Mouse (Mus musculus) midbrain, embryonic 11.5 days (tissue): ENCODE results near the gene Hapln4. TPM values are rescaled to one million over a fixed set of nuclear protein-coding genes. Genes with fewer than 3 reads are reported as not detected.

Experiments used
- ATAC-seq: fragments of 200-750 bp; cut with Nextera tagmentation; 2 replicates; pipeline ENCODE4 v1.8.0; 2017; ENCODE audit warnings: moderate TSS enrichment, moderate library complexity; ENCODE audit not compliant: low FRiP score
- DNase-seq: peaks from one replicate; pipeline ENCODE4 v3.0.0; 2015; ENCODE audit warnings: low spot score; ENCODE audit errors: missing footprints
- H3K27ac ChIP-seq: fragments of 300-500 bp; sonication (generic); 2 replicates; pipeline ENCODE4 v1.5.1; 2014; ENCODE audit warnings: low read depth, low read length
- H3K27me3 ChIP-seq: fragments of 300-500 bp; sonication (generic); 2 replicates; pipeline ENCODE4 v1.6.1; 2014; ENCODE audit warnings: mild to moderate bottlenecking, low read length, moderate library complexity, mixed read lengths; ENCODE audit not compliant: control insufficient read depth, insufficient read depth
- H3K36me3 ChIP-seq: fragments of 300-500 bp; sonication (generic); 2 replicates; pipeline ENCODE4 v1.6.1; 2014; ENCODE audit warnings: mild to moderate bottlenecking, low read length, moderate library complexity, mixed read lengths; ENCODE audit not compliant: control insufficient read depth, insufficient read depth
- H3K4me1 ChIP-seq: fragments of 300-500 bp; sonication (generic); 2 replicates; pipeline ENCODE4 v1.6.1; 2014; ENCODE audit warnings: low read length; ENCODE audit not compliant: control insufficient read depth, insufficient read depth
- H3K4me2 ChIP-seq: fragments of 300-500 bp; sonication (generic); 2 replicates; pipeline ENCODE4 v1.6.1; 2014; ENCODE audit warnings: mild to moderate bottlenecking, moderate library complexity
- H3K4me3 ChIP-seq: fragments of 300-500 bp; sonication (generic); 2 replicates; pipeline ENCODE4 v1.5.1; 2014; ENCODE audit warnings: low read depth, low read length
- H3K9ac ChIP-seq: fragments of 300-500 bp; sonication (generic); 2 replicates; pipeline ENCODE4 v1.6.1; 2014; ENCODE audit warnings: low read length
- H3K9me3 ChIP-seq: fragments of 300-500 bp; sonication (generic); 2 replicates; pipeline ENCODE4 v1.6.1; 2016; ENCODE audit warnings: low read length; ENCODE audit not compliant: control insufficient read depth
- WGBS: fragments of 180-500 bp; shearing (Covaris S2); extraction: QIAGEN DNeasy Blood & Tissue Kit; methylation state at CpG from one replicate; pipeline ENCODE4 v1.1.7; 2014; 5-methylcytosine and 5-hydroxymethylcytosine counted together
- microRNA-seq: library from miRNA; unstranded; fragments of <30 nt; microRNA quantifications from one replicate; pipeline ENCODE4, GENCODE M21; 2017
- polyA plus RNA-seq: library from polyadenylated mRNA; unstranded; fragments of >200 nt; fragmentation: Nextera tagmentation; extraction: Ambion mirVana; gene quantifications from 2 replicates; pipeline ENCODE4 v1.2.1, GENCODE M21; 2014

The Hapln4 gene
- polyA plus RNA-seq, 1 experiment from 2014 or later = 0.22 TPM

GRCm38 (mm10) chr8:70139981-70140380 lies 56.7 kb downstream of the Hapln4 start:
- Histone ChIP-seq H3K4me3 (peak overlapping the region; percentile 60), H3K4me2 (peak overlapping the region; percentile 81), H3K4me1 (peaks cover 17% of the 10 kb centered on the region), H3K27me3 (no peaks in the 10 kb centered on the region), H3K27ac (peak overlapping the region; percentile 10; the same call in 1 of the 2 replicates), H3K9me3 (no peaks in the 10 kb centered on the region), H3K36me3 (no peaks in the 10 kb centered on the region), H3K9ac (peak overlapping the region; percentile 74)
- DNase-seq = no peak
- WGBS = 11% methylated on average over 9 of the region's 9 CpGs
- ATAC-seq = 0 out of 2 replicates have a peak, but pooled peaks have one; percentile 1

Small RNA genes within 50 kb of the gene (microRNA-seq; reads per million reads assigned to microRNA genes)
- 0.95 reads per million for gene Mir7066

Other genes starting within 250 kb of the Hapln4 start
- gene Cilp2, start 195.8 kb upstream of the Hapln4 start, polyA plus RNA-seq = 0.31 and 0.40 TPM in 2 replicates
- gene Tssk6, start 181.3 kb upstream of the Hapln4 start, polyA plus RNA-seq = 3.4 and 4.0 TPM in 2 replicates
- gene Ndufa13, start 180.9 kb upstream of the Hapln4 start, polyA plus RNA-seq = 167 and 172 TPM in 2 replicates
- gene Yjefn3, start 180.7 kb upstream of the Hapln4 start, polyA plus RNA-seq = 3.2 and 3.6 TPM in 2 replicates
- gene Gatad2a, start 87.1 kb upstream of the Hapln4 start, polyA plus RNA-seq = 52.7 and 65.2 TPM in 2 replicates
- 46.2 and 49.3 TPM in 2 replicates for gene Mau2, start 40.7 kb upstream of the Hapln4 start, polyA plus RNA-seq
- 33.3 and 35.3 TPM in 2 replicates for gene Sugp1, start 40.6 kb upstream of the Hapln4 start, polyA plus RNA-seq
- gene Tm6sf2, start 10.5 kb upstream of the Hapln4 start, polyA plus RNA-seq = 0.95 and 1.6 TPM in 2 replicates
- gene Ncan, start 37.4 kb downstream of the Hapln4 start, polyA plus RNA-seq = 47.2 and 52.4 TPM in 2 replicates
- gene Nr2c2ap, start 47.9 kb downstream of the Hapln4 start, polyA plus RNA-seq = 14.3 and 16.9 TPM in 2 replicates
- gene Rfxank, start 55.7 kb downstream of the Hapln4 start, polyA plus RNA-seq = 10.8 and 11.7 TPM in 2 replicates
- gene Borcs8, start 56.0 kb downstream of the Hapln4 start, polyA plus RNA-seq = 37.4 and 41.3 TPM in 2 replicates
- gene Mef2b, start 56.3 kb downstream of the Hapln4 start, polyA plus RNA-seq = 0.23 and 0.40 TPM in 2 replicates
- gene Tmem161a, start 88.9 kb downstream of the Hapln4 start, polyA plus RNA-seq = 28.6 and 33.3 TPM in 2 replicates
- gene Slc25a42, start 128.8 kb downstream of the Hapln4 start, polyA plus RNA-seq = 1.6 and 2.1 TPM in 2 replicates
- 42.4 and 47.5 TPM in 2 replicates for gene Sugp2, start 150.8 kb downstream of the Hapln4 start, polyA plus RNA-seq
- gene Armc6, start 151.0 kb downstream of the Hapln4 start, polyA plus RNA-seq = 27.3 and 31.1 TPM in 2 replicates
- 50.5 and 61.2 TPM in 2 replicates for gene Homer3, start 199.4 kb downstream of the Hapln4 start, polyA plus RNA-seq
- gene Ddx49, start 219.0 kb downstream of the Hapln4 start, polyA plus RNA-seq = 45.7 and 49.7 TPM in 2 replicates
- 230 and 240 TPM in 2 replicates for gene Cope, start 219.1 kb downstream of the Hapln4 start, polyA plus RNA-seq
- 5.5 and 7.0 TPM in 2 replicates for gene Cers1, start 232.3 kb downstream of the Hapln4 start, polyA plus RNA-seq
- gene Gdf1, start 246.4 kb downstream of the Hapln4 start, polyA plus RNA-seq = 0.43 and 1.3 TPM in 2 replicates